Mouse (Mus musculus) myocyte (in vitro differentiated cells): ENCODE results near the gene Ppp2r5c. TPM values are rescaled to one million over a fixed set of nuclear protein-coding genes. Genes with fewer than 3 reads are reported as not detected.

Experiments
- H3K27me3 ChIP-seq: one replicate; pipeline ENCODE4 v1.6.1; 2011; ENCODE audit not compliant: control insufficient read depth, insufficient read depth, insufficient read length
- H3K36me3 ChIP-seq: one replicate; pipeline ENCODE4 v1.6.1; 2011; ENCODE audit not compliant: control insufficient read depth, insufficient read depth
- H3K4me2 ChIP-seq: one replicate; pipeline ENCODE4 v1.6.1; 2011; ENCODE audit warnings: low read depth, control low read depth
- H3K4me3 ChIP-seq: one replicate; pipeline ENCODE4 v1.5.1; 2011; ENCODE audit warnings: mild to moderate bottlenecking, control low read depth, moderate library complexity
- H3K79me2 ChIP-seq: one replicate; pipeline ENCODE4 v1.6.1; 2011; ENCODE audit not compliant: control insufficient read depth, insufficient read depth
- H3ac ChIP-seq: one replicate; pipeline ENCODE4 v1.6.1; 2011; ENCODE audit not compliant: control insufficient read depth, insufficient read length
- CEBPB ChIP-seq: IDR thresholded peaks from 2 replicates; pipeline ENCODE4 v1.6.1; 2011; ENCODE audit warnings: mild to moderate bottlenecking, moderate library complexity; ENCODE audit not compliant: poor library complexity, insufficient read depth, severe bottlenecking
- E2F4 ChIP-seq: IDR thresholded peaks from one replicate; pipeline ENCODE4 v1.6.1; 2011; ENCODE audit warnings: mild to moderate bottlenecking, control low read depth, moderate library complexity; ENCODE audit not compliant: insufficient read depth
- MAX ChIP-seq: IDR thresholded peaks from one replicate; pipeline ENCODE4 v1.6.1; 2011; ENCODE audit warnings: low read depth, mild to moderate bottlenecking, control low read depth
- MYOD1 ChIP-seq, 3 experiments: IDR thresholded peaks; one replicate each; pipeline ENCODE4 v1.6.1; 2011; ENCODE audit warnings: control low read depth in 2 of 3, low read depth in 2 of 3, mild to moderate bottlenecking in 2 of 3, moderate library complexity in 1 of 3; ENCODE audit not compliant: insufficient read length in 2 of 3, control insufficient read depth in 1 of 3
- MYOG ChIP-seq, 3 experiments: IDR thresholded peaks; one replicate each; pipeline ENCODE4 v1.6.1; 2011; ENCODE audit warnings: control low read depth in 2 of 3, low read depth in 2 of 3, mild to moderate bottlenecking in 2 of 3; ENCODE audit not compliant: insufficient read length in 2 of 3, control insufficient read depth in 1 of 3, insufficient read depth in 1 of 3
- POLR2A ChIP-seq: IDR thresholded peaks from one replicate; pipeline ENCODE4 v1.6.1; 2011; ENCODE audit warnings: low read depth, mild to moderate bottlenecking, control low read depth, moderate library complexity; ENCODE audit not compliant: insufficient read length
- POLR2AphosphoS2 ChIP-seq: IDR thresholded peaks from one replicate; pipeline ENCODE4 v1.6.1; 2011; ENCODE audit warnings: low read depth, control low read depth; ENCODE audit not compliant: insufficient read length
- REST ChIP-seq: IDR thresholded peaks from one replicate; pipeline ENCODE4 v1.6.1; 2011; ENCODE audit warnings: mild to moderate bottlenecking, control low read depth, moderate library complexity; ENCODE audit not compliant: insufficient read depth, insufficient read length
- SRF ChIP-seq: IDR thresholded peaks from one replicate; pipeline ENCODE4 v1.6.1; 2011; ENCODE audit warnings: low read depth; ENCODE audit not compliant: control insufficient read depth, insufficient read length
- TCF12 ChIP-seq: IDR thresholded peaks from one replicate; pipeline ENCODE4 v1.6.1; 2011; ENCODE audit warnings: mild to moderate bottlenecking, control low read depth; ENCODE audit not compliant: poor library complexity, insufficient read depth, severe bottlenecking
- TCF3 ChIP-seq: IDR thresholded peaks from one replicate; pipeline ENCODE4 v1.6.1; 2011; ENCODE audit warnings: low read depth, control low read depth; ENCODE audit not compliant: insufficient read length
- USF1 ChIP-seq: IDR thresholded peaks from one replicate; pipeline ENCODE4 v1.6.1; 2011; ENCODE audit warnings: low read depth, mild to moderate bottlenecking, control low read depth, moderate library complexity
- polyA plus RNA-seq: library from polyadenylated mRNA; unstranded; fragments of >200 nt; fragmentation: generic; extraction: Trizol; gene quantifications from one replicate; pipeline ENCODE4 v1.2.1, GENCODE M21; 2012; ENCODE audit warnings: missing spikeins

Ppp2r5c gene
- polyA plus RNA-seq, 1 experiment: 42.1 TPM

- H3K4me3 ChIP-seq: no peak overlapping the region
- no peaks in the 10 kb centered on the region for H3K79me2 ChIP-seq
- peaks cover 11% of the 10 kb centered on the region for H3K27me3 ChIP-seq
- no peaks in the 10 kb centered on the region for H3K36me3 ChIP-seq
- no peak overlapping the region for H3K4me2 ChIP-seq
- TF ChIP-seq MYOG (IDR thresholded peaks at IDR 0.05; ENCODE audit: control insufficient read depth in 1 of 3, insufficient read depth in 1 of 3, insufficient read length in 2 of 3, low read depth in 2 of 3): no peak
- no peak for TF ChIP-seq TCF3
- no peak for TF ChIP-seq TCF12
- no peak for TF ChIP-seq SRF
- TF ChIP-seq E2F4: no peak
- TF ChIP-seq REST: no peak
- TF ChIP-seq POLR2AphosphoS2: no peak
- TF ChIP-seq USF1: no peak
- TF ChIP-seq CEBPB: no peak
- no peak for TF ChIP-seq MYOD1 (IDR thresholded peaks at IDR 0.05; ENCODE audit: control insufficient read depth in 1 of 3, insufficient read length in 2 of 3, low read depth in 2 of 3)
- TF ChIP-seq POLR2A: no peak
- TF ChIP-seq MAX: no peak
- H3ac ChIP-seq: no peak overlapping the region
These were observed 8.4 kb upstream of the Ppp2r5c start for GRCm38 (mm10) chr12:110438367-110438973.

GRCm38 (mm10) chr12:110442238-110442637, 4.7 kb upstream of the Ppp2r5c start:
- Histone ChIP-seq H3K79me2 (no peaks in the 10 kb centered on the region), H3ac (no peak overlapping the region), H3K36me3 (no peaks in the 10 kb centered on the region), H3K27me3 (peaks cover 14% of the 10 kb centered on the region), H3K4me3 (no peak overlapping the region), H3K4me2 (no peak overlapping the region)
- TF ChIP-seq REST: no peak
- no peak for TF ChIP-seq TCF3
- no peak for TF ChIP-seq POLR2A
- no peak for TF ChIP-seq SRF
- no peak for TF ChIP-seq USF1
- TF ChIP-seq MYOD1 (IDR thresholded peaks at IDR 0.05; ENCODE audit: control insufficient read depth in 1 of 3, insufficient read length in 2 of 3, low read depth in 2 of 3): no peak
- TF ChIP-seq E2F4: no peak
- no peak for TF ChIP-seq MAX
- no peak for TF ChIP-seq CEBPB
- no peak for TF ChIP-seq POLR2AphosphoS2
- no peak for TF ChIP-seq MYOG (IDR thresholded peaks at IDR 0.05; ENCODE audit: control insufficient read depth in 1 of 3, insufficient read depth in 1 of 3, insufficient read length in 2 of 3, low read depth in 2 of 3)
- TF ChIP-seq TCF12: no peak

GRCm38 (mm10) chr12:110444530-110444929, 2.4 kb upstream of the Ppp2r5c start:
- TF ChIP-seq USF1 (no peak), SRF (no peak), E2F4 (no peak), POLR2AphosphoS2 (no peak)
- Histone ChIP-seq H3ac (no peak overlapping the region), H3K36me3 (no peaks in the 10 kb centered on the region), H3K4me2 (no peak overlapping the region), H3K27me3 (peaks cover 14% of the 10 kb centered on the region), H3K79me2 (no peaks in the 10 kb centered on the region), H3K4me3 (no peak overlapping the region)

- peak overlapping the region; percentile 80 for H3K4me3 ChIP-seq
- H3K4me2 ChIP-seq: peak overlapping the region; percentile 97
These were observed 1.1 kb upstream of the Ppp2r5c start for GRCm38 (mm10) chr12:110445775-110446174.

More at GRCm38 (mm10) chr12:110445775-110446174, 1.1 kb upstream of the Ppp2r5c start:
- H3K79me2 ChIP-seq: no peaks in the 10 kb centered on the region
- H3K27me3 ChIP-seq: peaks cover 14% of the 10 kb centered on the region
- no peaks in the 10 kb centered on the region for H3K36me3 ChIP-seq
- TF ChIP-seq CEBPB (no peak), USF1 (no peak), TCF12 (no peak), POLR2AphosphoS2 (no peak), POLR2A (no peak), MYOD1 (IDR thresholded peaks at IDR 0.05; ENCODE audit: control insufficient read depth in 1 of 3, insufficient read length in 2 of 3, low read depth in 2 of 3) (no peak), MAX (no peak), REST (no peak), SRF (no peak), E2F4 (no peak), TCF3 (no peak), MYOG (IDR thresholded peaks at IDR 0.05; ENCODE audit: control insufficient read depth in 1 of 3, insufficient read depth in 1 of 3, insufficient read length in 2 of 3, low read depth in 2 of 3) (no peak)
- H3ac ChIP-seq: no peak overlapping the region
